Mouse (Mus musculus) intestine, embryonic 14.5 days (tissue): ENCODE results near the gene Uqcr10. TPM values are rescaled to one million over a fixed set of nuclear protein-coding genes. Genes with fewer than 3 reads are reported as not detected.

ENCODE experiments used
- ATAC-seq: fragments of 200-750 bp; cut with Nextera tagmentation; replicated peaks from 2 replicates; pipeline ENCODE4 v1.8.0; 2017; ENCODE audit warnings: low read depth, moderate number of reproducible peaks, moderate TSS enrichment, moderate library complexity; ENCODE audit not compliant: low FRiP score, low TSS enrichment
- DNase-seq: peaks from one replicate; pipeline ENCODE4 v3.0.0-alpha.2; 2018; ENCODE audit warnings: low spot score
- H3K27ac ChIP-seq: fragments of 300-500 bp; sonication (generic); 2 replicates; pipeline ENCODE4 v1.5.1; 2014; ENCODE audit warnings: low read depth, mild to moderate bottlenecking, control low read depth
- H3K27me3 ChIP-seq: fragments of 300-500 bp; sonication (generic); replicated peaks from 2 replicates; pipeline ENCODE4 v1.6.1; 2014; ENCODE audit warnings: low read length, control low read depth; ENCODE audit not compliant: control insufficient read depth, insufficient read depth
- H3K36me3 ChIP-seq: fragments of 300-500 bp; sonication (generic); 2 replicates; pipeline ENCODE4 v1.6.1; 2014; ENCODE audit warnings: low read length, control low read depth; ENCODE audit not compliant: control insufficient read depth, insufficient read depth
- H3K4me1 ChIP-seq: fragments of 300-500 bp; sonication (generic); replicated peaks from 2 replicates; pipeline ENCODE4 v1.6.1; 2014; ENCODE audit warnings: low read length, control low read depth, mixed read lengths; ENCODE audit not compliant: control insufficient read depth, insufficient read depth
- H3K4me2 ChIP-seq: fragments of 300-500 bp; sonication (generic); 2 replicates; pipeline ENCODE4 v1.6.1; 2014; ENCODE audit warnings: low read length
- H3K4me3 ChIP-seq: fragments of 300-500 bp; sonication (generic); 2 replicates; pipeline ENCODE4 v1.5.1; 2014; ENCODE audit warnings: low read depth, low read length, control low read depth, mixed read lengths
- H3K9ac ChIP-seq: fragments of 300-500 bp; sonication (generic); 2 replicates; pipeline ENCODE4 v1.6.1; 2014; ENCODE audit warnings: mild to moderate bottlenecking, low read length
- H3K9me3 ChIP-seq: fragments of 300-500 bp; sonication (generic); 2 replicates; pipeline ENCODE4 v1.6.1; 2016; ENCODE audit warnings: low read length, control low read depth; ENCODE audit not compliant: control insufficient read depth
- WGBS: fragments of 180-500 bp; shearing (Covaris S2); extraction: QIAGEN DNeasy Blood & Tissue Kit; methylation state at CpG from one replicate; pipeline ENCODE4 v1.1.7; 2014; 5-methylcytosine and 5-hydroxymethylcytosine counted together
- polyA plus RNA-seq: library from polyadenylated mRNA; unstranded; fragments of >200 nt; fragmentation: Nextera tagmentation; extraction: Ambion mirVana; gene quantifications from 2 replicates; pipeline ENCODE4 v1.2.1, GENCODE M21; 2014

Gene Uqcr10
- polyA plus RNA-seq, 1 experiment from 2014 or later, result 1,060 TPM

DNA sequence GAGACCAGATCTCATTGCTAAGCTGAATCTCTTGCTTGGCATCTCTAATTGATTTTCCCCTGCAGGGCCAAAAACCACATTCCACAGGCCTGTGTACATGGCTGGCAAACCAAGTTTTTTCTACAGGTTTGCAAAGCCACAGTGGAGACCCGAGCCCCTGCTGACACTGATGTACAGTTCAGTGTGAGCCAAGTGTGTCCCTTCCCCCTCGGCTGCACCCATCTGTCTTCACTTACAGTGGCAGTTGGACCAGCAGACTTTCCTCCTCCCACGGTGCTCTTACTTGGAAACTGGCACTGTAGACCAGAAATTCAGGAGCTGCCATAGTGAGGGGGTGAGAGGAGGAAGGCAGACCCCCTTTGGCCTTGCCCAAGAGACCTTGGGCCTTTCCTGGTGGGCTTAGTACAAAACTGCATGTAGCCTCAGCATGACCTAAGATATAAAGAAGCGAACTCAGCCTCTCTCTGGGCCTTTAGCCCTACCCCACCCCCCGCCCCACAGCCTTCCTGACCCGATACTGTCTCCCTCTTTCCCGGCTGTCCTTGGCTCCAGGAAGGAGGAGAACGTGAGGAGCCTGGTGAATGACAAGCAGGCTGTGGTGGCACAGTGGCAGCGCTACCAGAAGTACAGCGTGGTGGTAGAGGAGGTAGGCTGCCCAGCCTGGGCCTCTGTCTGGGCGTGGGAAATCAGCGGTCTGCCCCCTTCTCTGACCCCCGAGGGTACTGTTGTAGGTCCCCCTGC is 25.3 kb downstream of the Uqcr10 start:
- 76% methylated on average over 13 of the region's 13 CpGs for WGBS
- H3K9ac ChIP-seq, result no peak overlapping the region
- H3K4me2 ChIP-seq, result no peak overlapping the region
- H3K27me3 ChIP-seq, result no peaks in the 10 kb centered on the region
- H3K4me1 ChIP-seq, result no peaks in the 10 kb centered on the region
- no peak overlapping the region for H3K27ac ChIP-seq
- H3K36me3 ChIP-seq, result peaks cover 72% of the 10 kb centered on the region
- H3K4me3 ChIP-seq, result no peak overlapping the region
- H3K9me3 ChIP-seq, result no peaks in the 10 kb centered on the region
- no peak for ATAC-seq
- no peak for DNase-seq

DNA sequence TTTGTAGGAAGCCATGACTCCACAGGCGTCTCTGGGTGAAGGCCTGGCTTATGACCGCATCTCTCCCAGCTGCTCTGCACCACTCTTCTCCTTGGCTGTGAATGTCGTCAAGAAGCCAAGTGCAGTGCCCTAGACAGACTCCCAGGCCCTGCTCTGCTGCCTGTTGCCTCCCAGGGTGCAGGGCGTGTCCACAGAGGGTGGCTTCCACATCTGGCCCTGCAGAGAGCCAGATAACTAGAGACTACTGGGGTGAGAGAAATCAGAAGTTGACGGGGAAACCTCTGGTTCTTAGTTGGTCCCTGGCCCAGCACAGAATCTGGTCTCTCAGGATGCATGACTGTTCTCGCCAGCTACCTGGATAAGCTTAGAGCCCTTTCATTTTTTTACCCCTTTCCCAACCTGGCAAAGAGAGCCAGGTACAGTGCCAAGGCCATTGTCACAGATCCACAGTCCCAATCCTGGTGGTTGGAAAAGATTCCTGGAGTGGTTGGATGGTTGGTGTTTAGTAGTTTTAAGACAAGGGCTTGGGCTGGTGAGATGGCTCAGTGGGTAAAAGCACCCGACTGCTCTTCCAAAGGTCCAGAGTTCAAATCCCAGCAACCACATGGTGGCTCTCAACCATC is 26.8 kb downstream of the Uqcr10 start:
- Histone ChIP-seq H3K9me3 (no peaks in the 10 kb centered on the region), H3K36me3 (peaks cover 73% of the 10 kb centered on the region), H3K4me1 (no peaks in the 10 kb centered on the region), H3K4me3 (no peak overlapping the region), H3K27me3 (no peaks in the 10 kb centered on the region), H3K27ac (no peak overlapping the region), H3K9ac (no peak overlapping the region), H3K4me2 (no peak overlapping the region)
- ATAC-seq (no peak), DNase-seq (no peak)
- 87% methylated on average over 7 of the region's 7 CpGs for WGBS

DNA sequence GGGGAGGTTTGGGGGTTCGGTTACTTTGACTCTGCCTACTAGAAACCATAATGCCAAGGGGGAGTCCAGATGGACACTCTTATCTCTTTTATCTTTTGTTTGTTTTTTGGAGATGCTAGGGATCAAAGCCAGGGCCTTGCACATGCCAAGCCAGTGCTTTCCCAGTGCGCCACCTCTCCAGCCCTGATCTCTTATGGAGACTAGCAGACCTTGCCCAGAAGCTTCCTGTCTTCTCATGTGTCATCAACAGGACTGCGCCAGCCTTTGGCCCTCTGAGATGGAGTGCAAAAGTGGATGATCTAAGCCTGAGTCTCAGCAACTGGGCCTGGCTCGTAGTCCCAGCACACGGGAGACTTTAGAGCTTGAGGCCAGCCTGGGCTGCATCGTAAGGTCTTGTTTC is 28.4 kb downstream of the Uqcr10 start:
- H3K4me1 ChIP-seq, result no peaks in the 10 kb centered on the region

DNA sequence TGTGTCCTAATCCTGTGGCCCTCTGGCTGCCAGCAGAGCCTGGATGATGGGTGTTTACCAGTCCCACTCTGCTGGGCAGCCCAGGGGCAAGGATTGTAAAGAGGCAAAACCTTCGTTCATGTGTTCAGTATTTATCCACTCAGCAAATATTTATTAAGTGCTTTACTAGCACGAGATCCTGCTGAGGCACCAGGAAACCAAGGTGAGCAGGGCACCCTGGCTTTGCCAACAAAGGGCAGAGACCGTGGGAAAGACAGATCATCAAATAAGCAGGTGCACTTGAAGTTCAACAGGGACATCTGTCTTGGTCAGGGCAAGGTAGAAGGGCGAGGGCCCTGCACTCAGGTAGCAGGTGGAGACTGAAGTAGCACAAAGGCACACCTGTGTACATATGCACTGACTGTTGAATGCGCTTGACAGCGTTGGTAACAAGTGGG is 29.0 kb downstream of the Uqcr10 start:
- H3K9ac ChIP-seq, result no peak overlapping the region
- H3K9me3 ChIP-seq, result no peaks in the 10 kb centered on the region
- H3K4me1 ChIP-seq, result no peaks in the 10 kb centered on the region
- no peak overlapping the region for H3K4me2 ChIP-seq
- H3K4me3 ChIP-seq, result no peak overlapping the region
- DNase-seq (no peak), ATAC-seq (no peak)
- H3K27me3 ChIP-seq, result no peaks in the 10 kb centered on the region
- 76% methylated on average over 6 of the region's 6 CpGs for WGBS
- no peak overlapping the region for H3K27ac ChIP-seq
- H3K36me3 ChIP-seq, result peaks cover 56% of the 10 kb centered on the region

More for the DNA sequence above, 28.4 kb downstream of the Uqcr10 start:
- no peak for DNase-seq
- no peaks in the 10 kb centered on the region for H3K9me3 ChIP-seq
- no peaks in the 10 kb centered on the region for H3K27me3 ChIP-seq
- WGBS, result 93% methylated on average over 6 of the region's 6 CpGs
- H3K27ac ChIP-seq, result no peak overlapping the region
- ATAC-seq, result no peak
- H3K36me3 ChIP-seq, result peaks cover 61% of the 10 kb centered on the region
- no peak overlapping the region for H3K9ac ChIP-seq
- no peak overlapping the region for H3K4me3 ChIP-seq
- no peak overlapping the region for H3K4me2 ChIP-seq

DNA sequence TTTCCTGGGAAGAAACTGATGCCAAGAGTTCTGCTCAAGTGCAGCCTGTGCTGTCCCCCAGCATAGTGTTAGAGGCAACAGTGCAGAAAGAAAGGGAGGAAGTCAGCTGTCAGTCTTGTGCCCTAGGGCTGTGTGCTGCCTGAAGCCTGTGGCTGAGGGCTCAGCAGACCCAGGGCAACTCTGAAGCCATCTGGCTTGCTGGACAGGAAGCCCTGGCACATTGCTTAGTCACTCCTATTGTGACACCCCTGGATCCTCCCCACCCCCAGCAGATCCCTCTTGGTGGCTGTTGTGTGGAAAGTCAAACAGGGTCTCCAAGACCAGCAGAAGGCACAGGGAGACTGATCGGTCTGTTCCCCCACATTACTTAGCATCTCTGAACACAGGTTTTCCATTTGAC is 29.5 kb downstream of the Uqcr10 start:
- DNase-seq, result no peak
- peaks cover 50% of the 10 kb centered on the region for H3K36me3 ChIP-seq
- H3K27ac ChIP-seq, result no peak overlapping the region
- no peak overlapping the region for H3K9ac ChIP-seq
- H3K27me3 ChIP-seq, result no peaks in the 10 kb centered on the region
- no peak for ATAC-seq
- no peaks in the 10 kb centered on the region for H3K4me1 ChIP-seq
- H3K4me3 ChIP-seq, result no peak overlapping the region
- H3K9me3 ChIP-seq, result no peaks in the 10 kb centered on the region
- no peak overlapping the region for H3K4me2 ChIP-seq
- 95% methylated on average over 1 of the region's 1 CpGs for WGBS

DNA sequence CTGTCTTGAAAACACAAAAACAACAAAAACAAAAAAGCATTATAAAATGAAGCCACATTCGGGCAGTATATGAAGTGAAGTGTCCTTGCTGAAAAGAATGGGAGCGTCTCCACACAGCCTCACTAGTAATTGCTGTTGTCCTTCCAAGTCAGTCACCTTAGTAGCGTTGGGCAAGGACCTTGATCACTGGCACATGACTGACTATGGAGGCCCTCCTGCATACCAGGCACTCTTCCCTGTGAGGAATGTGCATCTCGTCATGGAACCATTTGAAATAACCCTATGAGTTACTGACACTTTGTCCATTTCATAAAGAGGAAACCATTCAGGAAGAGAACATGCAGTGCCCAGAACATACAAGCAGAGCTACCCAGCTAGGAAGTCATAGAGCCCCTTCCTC is 32.4 kb downstream of the Uqcr10 start:
- H3K27ac ChIP-seq, result no peak overlapping the region

DNA sequence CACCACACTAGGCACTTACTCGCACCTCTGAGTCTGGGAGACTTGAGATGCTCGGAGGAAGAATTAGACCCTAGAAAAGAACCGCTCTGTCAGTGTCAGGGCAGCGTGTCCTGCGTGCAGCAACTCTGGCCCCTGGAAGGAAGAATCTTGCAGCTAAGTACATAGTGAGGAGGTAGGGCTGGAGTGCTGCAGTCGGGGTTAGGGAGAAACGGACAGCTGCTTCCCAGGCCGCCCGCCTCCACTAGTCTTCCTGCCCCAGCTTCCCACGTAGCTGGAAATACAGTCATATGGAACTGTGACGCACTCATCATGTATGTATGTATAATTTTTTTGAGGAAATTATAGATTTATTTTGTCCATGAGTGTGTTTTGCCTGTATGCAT is 41.7 kb downstream of the Uqcr10 start:
- H3K4me2 ChIP-seq, result no peak overlapping the region
- H3K4me3 ChIP-seq, result no peak overlapping the region
- H3K9me3 ChIP-seq, result 0 out of 2 replicates have a peak, but pooled peaks cover 3% of the 10 kb centered on the region
- WGBS, result 91% methylated on average over 11 of the region's 11 CpGs
- H3K36me3 ChIP-seq, result peaks cover 59% of the 10 kb centered on the region
- ATAC-seq, result no peak
- DNase-seq, result no peak
- no peak overlapping the region for H3K27ac ChIP-seq
- no peaks in the 10 kb centered on the region for H3K27me3 ChIP-seq
- no peak overlapping the region for H3K9ac ChIP-seq
- H3K4me1 ChIP-seq, result no peaks in the 10 kb centered on the region

More for the DNA sequence above, 32.4 kb downstream of the Uqcr10 start:
- Histone ChIP-seq H3K4me3 (no peak overlapping the region), H3K4me1 (no peaks in the 10 kb centered on the region), H3K9ac (no peak overlapping the region), H3K36me3 (peaks cover 32% of the 10 kb centered on the region), H3K9me3 (0 out of 2 replicates have a peak, but pooled peaks cover 3% of the 10 kb centered on the region), H3K4me2 (no peak overlapping the region), H3K27me3 (no peaks in the 10 kb centered on the region)
- ATAC-seq (no peak), DNase-seq (no peak)
- 92% methylated on average over 4 of the region's 4 CpGs for WGBS

DNA sequence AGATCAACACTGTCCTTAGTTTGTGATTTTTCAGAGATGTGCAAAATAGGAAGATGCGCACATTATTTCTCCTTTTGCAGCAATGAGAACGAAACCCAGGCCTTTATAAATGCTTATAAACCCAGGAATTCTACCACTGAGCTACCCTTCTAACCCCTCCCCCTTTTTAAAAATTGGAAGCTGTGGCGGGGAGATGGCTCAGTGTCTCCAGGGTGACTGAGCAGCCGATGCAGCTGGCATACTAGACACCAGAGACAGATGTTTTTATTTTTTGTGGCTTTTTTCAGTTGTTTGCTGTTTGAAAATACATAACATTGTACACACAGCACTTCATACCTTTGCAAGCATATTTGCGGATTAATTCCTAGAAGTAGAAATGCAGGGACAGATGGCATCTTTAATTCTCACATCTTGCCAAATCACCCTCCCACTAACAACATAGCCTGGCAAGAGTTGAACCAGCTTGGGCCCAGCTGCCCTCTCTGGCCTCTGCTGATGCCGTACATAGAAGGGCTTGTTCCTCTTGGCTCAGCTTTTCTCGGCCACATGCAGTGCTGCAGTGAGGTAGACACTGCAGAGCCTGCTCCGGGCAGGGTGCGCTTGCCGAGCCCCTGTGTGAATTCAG is 42.2 kb downstream of the Uqcr10 start:
- 90% methylated on average over 10 of the region's 10 CpGs for WGBS
- Histone ChIP-seq H3K9me3 (0 out of 2 replicates have a peak, but pooled peaks cover 1% of the 10 kb centered on the region), H3K4me2 (no peak overlapping the region), H3K27me3 (no peaks in the 10 kb centered on the region), H3K4me3 (no peak overlapping the region), H3K4me1 (no peaks in the 10 kb centered on the region), H3K9ac (no peak overlapping the region), H3K27ac (no peak overlapping the region), H3K36me3 (peaks cover 63% of the 10 kb centered on the region)
- ATAC-seq (no peak), DNase-seq (no peak)
